Mouse (Mus musculus): ENCODE measurements around the gene Tmem116. TPM values are rescaled to one million over a fixed set of nuclear protein-coding genes. Genes with fewer than 3 reads are reported as not detected.

Tmem116 gene
- total and polyA plus RNA-seq, 3 experiments, result 1.3 to 3.2 (median 2.3) TPM

DNA sequence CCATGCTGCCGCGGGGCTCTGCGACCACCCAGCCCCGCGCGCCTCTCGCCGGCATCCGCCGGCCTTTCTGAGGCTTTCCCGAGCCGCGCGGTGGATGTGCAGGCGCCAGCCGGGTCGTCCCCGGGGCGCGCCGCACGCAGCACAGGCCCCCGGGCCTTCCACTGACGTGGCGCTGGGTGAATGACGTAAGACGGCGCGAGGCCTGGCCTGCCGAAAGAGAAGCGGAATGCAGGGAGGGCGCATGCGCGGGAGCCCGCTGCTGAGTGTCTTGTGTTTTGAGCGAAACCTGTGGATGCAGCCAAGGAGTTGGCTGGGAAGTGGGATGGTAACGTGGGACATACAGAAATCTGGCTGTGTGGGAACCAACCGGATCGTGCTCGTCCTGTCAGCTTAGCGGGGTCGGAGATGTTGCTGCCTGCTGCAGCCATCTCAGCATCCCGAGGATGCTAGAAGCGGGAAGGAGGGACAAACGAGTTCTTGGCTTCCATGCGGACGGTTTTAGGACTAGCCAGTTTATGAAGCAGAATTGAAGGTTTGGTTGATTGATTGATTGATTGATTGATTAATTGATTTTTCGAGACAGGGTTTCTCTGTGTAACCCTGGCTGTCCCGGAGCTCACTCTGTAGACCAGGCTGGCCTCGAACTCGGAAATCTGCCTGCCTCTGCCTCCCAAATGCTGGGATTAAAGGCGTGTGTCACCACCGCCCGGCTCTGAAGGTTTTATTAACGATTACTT, 94.3 kb downstream of the Tmem116 start, which contains the start of gene Mapkapk5 (continued):
- no peak for TF ChIP-seq CHD1 (IDR thresholded peaks at IDR 0.05; ENCODE audit: low read depth, low read length)
- TF ChIP-seq TBP (conservative IDR thresholded peaks at IDR 0.05; ENCODE audit: low read depth, low read length), result 0 out of 2 replicates have a peak, but pooled peaks have one; percentile 44
- TF ChIP-seq MEF2A (IDR thresholded peaks at IDR 0.05; ENCODE audit: borderline replicate concordance, low read depth, low read length), result peak; percentile 69; the same call in 1 of the 2 replicates
- TF ChIP-seq BHLHE40 (IDR thresholded peaks at IDR 0.05; ENCODE audit: low read depth, low read length), result no peak
- no peak for TF ChIP-seq MAZ (IDR thresholded peaks at IDR 0.05; ENCODE audit: low read depth, low read length)
- peak; percentile 58; the same call in 1 of the 2 replicates for TF ChIP-seq RCOR1 (conservative IDR thresholded peaks at IDR 0.05; ENCODE audit: low read depth, low read length)
- TF ChIP-seq MAX (IDR thresholded peaks at IDR 0.05; ENCODE audit: low read length), result peak; percentile 97
- peak; percentile 65; the same call in 1 of the 2 replicates for TF ChIP-seq MYC (IDR thresholded peaks at IDR 0.05; ENCODE audit: low read depth, low read length)
- TF ChIP-seq MXI1 (IDR thresholded peaks at IDR 0.05; ENCODE audit: low read depth, low read length), result peak; percentile 74
- peak; percentile 97 for TF ChIP-seq HCFC1 (IDR thresholded peaks at IDR 0.05; ENCODE audit: low read depth, low read length)

- peak; percentile 65 for DNase-seq (ENCODE audit: extremely low read depth)
- H3K27ac ChIP-seq (ENCODE audit: insufficient read depth, low read depth), result no peak overlapping the region
- no peak for TF ChIP-seq IRF4 (IDR thresholded peaks at IDR 0.05; ENCODE audit: low read depth, low read length)
- peak; percentile 69 for TF ChIP-seq SMC3 (IDR thresholded peaks at IDR 0.05; ENCODE audit: low read depth, low read length)
- TF ChIP-seq CTCF (conservative IDR thresholded peaks at IDR 0.05 in 1 of 2, IDR thresholded peaks at IDR 0.05 in 1 of 2; ENCODE audit: low read depth in 2 of 2, low read length in 2 of 2), result peak in 1 of 2 experiments; percentile 78; a peak in 2 of 4 replicates
- TF ChIP-seq ETS1 (conservative IDR thresholded peaks at IDR 0.05; ENCODE audit: low read depth, low read length), result no peak
- TF ChIP-seq MXI1 (IDR thresholded peaks at IDR 0.05; ENCODE audit: low read depth, low read length), result no peak
- TF ChIP-seq RAD21 (IDR thresholded peaks at IDR 0.05; ENCODE audit: low read depth, low read length), result peak; percentile 51
- TF ChIP-seq E2F4 (IDR thresholded peaks at IDR 0.05; ENCODE audit: insufficient replicate concordance, low read depth, low read length), result no peak
- in situ Hi-C loops (cut with MboI; ENCODE audit: low pct_ligation_motif_present, low pct_unique_long_range_greater_than_20kb, low sequenced_read_pairs), result no loop called here
- H3K79me2 ChIP-seq (replicated peaks; ENCODE audit: control insufficient read depth, extremely low read depth, insufficient read depth, poor library complexity, severe bottlenecking), result peaks cover 31% of the 10 kb centered on the region
- dilution Hi-C loops (cut with MboI; ENCODE audit: extremely low pct_ligation_motif_present, extremely low pct_unique_long_range_greater_than_20kb, low sequenced_read_pairs), result no loop called here
- peak overlapping the region; percentile 76 to 100 (median 96) for H3K4me3 ChIP-seq (replicated peaks in 1 of 3; ENCODE audit: low read depth in 2 of 3, low read length in 2 of 3, poor library complexity in 1 of 3)
- H3K36me3 ChIP-seq (replicated peaks in 1 of 2; ENCODE audit: control insufficient read depth in 1 of 2, insufficient read depth in 1 of 2, low read length in 1 of 2), result peaks cover 0 to 19% of the 10 kb centered on the region in 2 experiments
- peak overlapping the region; percentile 26 for H3K4me2 ChIP-seq (ENCODE audit: insufficient read depth, low read depth, poor library complexity, severe bottlenecking)
- peak overlapping the region; percentile 45 for H3K9ac ChIP-seq (ENCODE audit: insufficient read depth, low read depth)
- H3K27me3 ChIP-seq (replicated peaks), result no peaks in the 10 kb centered on the region
- peaks cover 0 to 34% of the 10 kb centered on the region in 2 experiments; a peak in 2 of 4 replicates for H3K4me1 ChIP-seq (ENCODE audit: control insufficient read depth in 1 of 2, insufficient read depth in 2 of 2)
- no peaks in the 10 kb centered on the region for H3K9me3 ChIP-seq (replicated peaks; ENCODE audit: low read length)
Measured at GRCm38 (mm10) chr5:121546530-121546895, 94.8 kb downstream of the Tmem116 start.

GRCm38 (mm10) chr5:121547084-121547483, 95.4 kb downstream of the Tmem116 start:
- H3K9ac ChIP-seq (ENCODE audit: insufficient read depth, low read depth), result no peak overlapping the region
- H3K9me3 ChIP-seq (replicated peaks; ENCODE audit: low read length), result no peaks in the 10 kb centered on the region
- no peak overlapping the region for H3K27ac ChIP-seq (ENCODE audit: insufficient read depth, low read depth)
- no peak for DNase-seq (ENCODE audit: extremely low read depth)
- H3K4me1 ChIP-seq (ENCODE audit: control insufficient read depth in 1 of 2, insufficient read depth in 2 of 2), result peaks cover 0 to 33% of the 10 kb centered on the region in 2 experiments; a peak in 2 of 4 replicates
- TF ChIP-seq KAT2A (IDR thresholded peaks at IDR 0.05; ENCODE audit: insufficient replicate concordance, low read length) (no peak), ETS1 (conservative IDR thresholded peaks at IDR 0.05; ENCODE audit: low read depth, low read length) (no peak), SMC3 (IDR thresholded peaks at IDR 0.05; ENCODE audit: low read depth, low read length) (no peak), MAX (IDR thresholded peaks at IDR 0.05; ENCODE audit: low read length) (no peak), UBTF (IDR thresholded peaks at IDR 0.05; ENCODE audit: low read depth, low read length) (no peak), EP300 (IDR thresholded peaks at IDR 0.05; ENCODE audit: low read length) (no peak)
- in situ Hi-C loops (cut with MboI; ENCODE audit: low pct_ligation_motif_present, low pct_unique_long_range_greater_than_20kb, low sequenced_read_pairs) (no loop called here), dilution Hi-C loops (cut with MboI; ENCODE audit: extremely low pct_ligation_motif_present, extremely low pct_unique_long_range_greater_than_20kb, low sequenced_read_pairs) (no loop called here)
- H3K79me2 ChIP-seq (replicated peaks; ENCODE audit: control insufficient read depth, extremely low read depth, insufficient read depth, poor library complexity, severe bottlenecking), result peaks cover 30% of the 10 kb centered on the region
- no peak overlapping the region for H3K4me2 ChIP-seq (ENCODE audit: insufficient read depth, low read depth, poor library complexity, severe bottlenecking)
- H3K27me3 ChIP-seq (replicated peaks), result no peaks in the 10 kb centered on the region
- H3K36me3 ChIP-seq (replicated peaks in 1 of 2; ENCODE audit: control insufficient read depth in 1 of 2, insufficient read depth in 1 of 2, low read length in 1 of 2), result peaks cover 0 to 19% of the 10 kb centered on the region in 2 experiments
- no peak overlapping the region for H3K4me3 ChIP-seq (replicated peaks in 1 of 3; ENCODE audit: low read depth in 2 of 3, low read length in 2 of 3, poor library complexity in 1 of 3)

All from CH12.LX (cell line).